Mouse (Mus musculus) erythroblast, embryonic 14.5 days (primary cell): ENCODE data around the gene Ang. TPM values are rescaled to one million over a fixed set of nuclear protein-coding genes. Genes with fewer than 3 reads are reported as not detected.

ENCODE experiments used
- H3K27me3 ChIP-seq: 2 replicates; pipeline ENCODE4 v1.6.1; 2012; ENCODE audit warnings: inconsistent platforms; ENCODE audit not compliant: control insufficient read depth
- H3K36me3 ChIP-seq: 2 replicates; pipeline ENCODE4 v1.6.1; 2012; ENCODE audit warnings: mild to moderate bottlenecking, inconsistent platforms; ENCODE audit not compliant: control insufficient read depth
- H3K4me1 ChIP-seq: 2 replicates; pipeline ENCODE4 v1.6.1; 2012; ENCODE audit warnings: inconsistent platforms; ENCODE audit not compliant: control insufficient read depth
- H3K4me3 ChIP-seq: replicated peaks from 2 replicates; pipeline ENCODE3; 2012; ENCODE audit warnings: moderate library complexity, mild to moderate bottlenecking, inconsistent platforms
- H3K9me3 ChIP-seq: 2 replicates; pipeline ENCODE4 v1.6.1; 2012; ENCODE audit warnings: low read length, inconsistent platforms, mixed read lengths; ENCODE audit not compliant: control insufficient read depth
- GATA1 ChIP-seq: IDR thresholded peaks from 2 replicates; pipeline ENCODE4 v1.6.1; 2012; ENCODE audit warnings: low read length, inconsistent platforms, mixed read lengths
- TAL1 ChIP-seq: IDR thresholded peaks from 3 replicates; pipeline ENCODE4 v1.6.1; 2012; ENCODE audit warnings: low read length, inconsistent platforms, mixed read lengths
- polyA plus RNA-seq: library from polyadenylated mRNA; stranded (reverse); fragments of >175 nt; gene quantifications from 2 replicates; pipeline ENCODE4 v1.2.3, GENCODE M21; 2012

The Ang gene
- polyA plus RNA-seq, 1 experiment = not detected

- peak overlapping the region; percentile 80 for H3K4me3 ChIP-seq
- peaks cover 27% of the 10 kb centered on the region for H3K27me3 ChIP-seq
- H3K9me3 ChIP-seq = no peaks in the 10 kb centered on the region
- TF ChIP-seq GATA1 (no peak), TAL1 (no peak)
- H3K4me1 ChIP-seq = peaks cover 80% of the 10 kb centered on the region
- H3K36me3 ChIP-seq = no peaks in the 10 kb centered on the region
These were observed 3.2 kb upstream of the Ang start for GRCm38 (mm10) chr14:51087762-51088161.

GRCm38 (mm10) chr14:51088166-51088969 is 2.6 kb upstream of the Ang start:
- TF ChIP-seq TAL1 (no peak), GATA1 (no peak)

GRCm38 (mm10) chr14:51088970-51089673 is 1.8 kb upstream of the Ang start:
- H3K4me1 ChIP-seq = peaks cover 67% of the 10 kb centered on the region
- no peaks in the 10 kb centered on the region for H3K9me3 ChIP-seq
- TF ChIP-seq GATA1 (peak; percentile 78), TAL1 (no peak)
- no peaks in the 10 kb centered on the region for H3K36me3 ChIP-seq
- H3K27me3 ChIP-seq = peaks cover 14% of the 10 kb centered on the region
- peak overlapping the region; percentile 80 for H3K4me3 ChIP-seq

More at GRCm38 (mm10) chr14:51088166-51088969, 2.6 kb upstream of the Ang start:
- Histone ChIP-seq H3K9me3 (no peaks in the 10 kb centered on the region), H3K27me3 (peaks cover 22% of the 10 kb centered on the region), H3K36me3 (no peaks in the 10 kb centered on the region), H3K4me1 (peaks cover 75% of the 10 kb centered on the region), H3K4me3 (peak overlapping the region; percentile 80)

GRCm38 (mm10) chr14:51089674-51090076 is 1.3 kb upstream of the Ang start:
- Histone ChIP-seq H3K36me3 (no peaks in the 10 kb centered on the region), H3K9me3 (no peaks in the 10 kb centered on the region), H3K4me3 (peak overlapping the region; percentile 80), H3K4me1 (peaks cover 62% of the 10 kb centered on the region), H3K27me3 (peaks cover 14% of the 10 kb centered on the region)
- no peak for TF ChIP-seq GATA1

GRCm38 (mm10) chr14:51090077-51090781 is 721 bp upstream of the Ang start:
- peaks cover 56% of the 10 kb centered on the region for H3K4me1 ChIP-seq
- peaks cover 14% of the 10 kb centered on the region for H3K27me3 ChIP-seq
- peak overlapping the region; percentile 80 for H3K4me3 ChIP-seq
- H3K36me3 ChIP-seq = no peaks in the 10 kb centered on the region
- no peak for TF ChIP-seq GATA1
- TF ChIP-seq TAL1 = no peak
- H3K9me3 ChIP-seq = no peaks in the 10 kb centered on the region

- no peak for TF ChIP-seq GATA1
- TF ChIP-seq TAL1 = no peak
- Histone ChIP-seq H3K4me1 (peaks cover 38% of the 10 kb centered on the region), H3K27me3 (peaks cover 14% of the 10 kb centered on the region), H3K4me3 (no peak overlapping the region), H3K9me3 (no peaks in the 10 kb centered on the region), H3K36me3 (no peaks in the 10 kb centered on the region)
These were observed 1.2 kb downstream of the Ang start for GRCm38 (mm10) chr14:51092073-51092620.

GRCm38 (mm10) chr14:51093496-51093895 is 2.5 kb downstream of the Ang start:
- peaks cover 27% of the 10 kb centered on the region for H3K4me1 ChIP-seq
- no peak for TF ChIP-seq TAL1
- no peak for TF ChIP-seq GATA1
- H3K27me3 ChIP-seq = peaks cover 14% of the 10 kb centered on the region
- H3K36me3 ChIP-seq = no peaks in the 10 kb centered on the region
- no peak overlapping the region for H3K4me3 ChIP-seq
- no peaks in the 10 kb centered on the region for H3K9me3 ChIP-seq

- peaks cover 14% of the 10 kb centered on the region for H3K27me3 ChIP-seq
- TF ChIP-seq GATA1 (no peak), TAL1 (no peak)
- H3K4me1 ChIP-seq = peaks cover 20% of the 10 kb centered on the region
- H3K9me3 ChIP-seq = no peaks in the 10 kb centered on the region
- no peaks in the 10 kb centered on the region for H3K36me3 ChIP-seq
- no peak overlapping the region for H3K4me3 ChIP-seq
These were observed 3.3 kb downstream of the Ang start for GRCm38 (mm10) chr14:51094096-51094875.
